Mouse (Mus musculus) thymus, adult 2 months (tissue): ENCODE results near the gene Stbd1.

Source experiments
- CTCF ChIP-seq: fragments of 200-500 bp; IDR thresholded peaks from 2 replicates; pipeline ENCODE4 v1.5.1; 2012; ENCODE audit warnings: mild to moderate bottlenecking, control low read depth, low read length, moderate library complexity, borderline replicate concordance; ENCODE audit not compliant: control insufficient read depth, poor library complexity, insufficient read depth; ENCODE audit errors: extremely low read depth
- POLR2A ChIP-seq: fragments of 200-500 bp; IDR thresholded peaks from 2 replicates; pipeline ENCODE4 v1.6.1; 2012; ENCODE audit warnings: mild to moderate bottlenecking, low read length, control low read depth, moderate library complexity; ENCODE audit not compliant: control insufficient read depth, poor library complexity, insufficient read depth; ENCODE audit errors: extremely low read depth

DNA sequence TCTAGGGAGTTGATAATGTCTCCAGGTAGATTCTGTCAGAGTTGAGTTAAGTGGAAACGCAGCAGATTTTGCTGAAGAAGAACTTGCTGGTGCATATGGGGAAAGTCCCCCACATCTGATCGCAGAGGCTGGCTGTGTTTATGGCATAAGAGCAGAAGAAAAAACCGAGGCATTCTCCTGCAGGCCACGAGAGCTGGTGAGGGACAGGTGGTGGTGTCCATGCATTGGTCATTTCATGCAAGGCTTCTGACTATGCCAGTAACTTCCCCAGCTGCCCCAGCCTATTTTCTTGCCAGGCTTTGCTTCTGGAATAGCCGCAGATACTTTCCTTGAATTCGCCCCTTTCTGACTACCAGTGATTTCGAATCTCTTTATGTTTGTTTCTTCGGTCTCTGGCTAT is 6.0 kb upstream of the Stbd1 start:
- no peak for TF ChIP-seq CTCF
- no peak for TF ChIP-seq POLR2A
